Mouse (Mus musculus): ENCODE data around the gene Gm44503.

The Gm44503 gene

GRCm38 (mm10) chr9:72972984-72973383 lies 14.3 kb downstream of the Gm44503 start:
- in situ Hi-C loops (cut with MboI, MseI) = no loop called here

DNA sequence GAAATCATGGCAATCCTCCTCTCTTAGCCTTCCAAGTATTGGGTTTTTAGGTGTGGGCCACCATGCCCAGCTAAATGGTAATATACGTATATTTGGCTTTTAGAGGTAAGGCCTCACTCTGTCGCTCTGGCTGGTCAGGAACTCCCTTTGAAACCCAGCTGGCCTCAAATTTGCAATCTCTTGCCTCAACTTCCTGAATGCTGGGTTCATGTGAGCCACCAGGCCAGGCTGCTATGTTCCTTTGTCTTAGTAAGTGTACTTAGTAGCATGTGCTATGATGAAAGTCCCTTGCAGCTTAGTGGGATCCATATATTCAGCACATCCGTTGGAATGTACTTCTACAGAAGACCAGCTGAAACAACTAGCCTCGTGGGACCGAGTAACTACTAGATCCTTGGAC lies 16.1 kb downstream of the Gm44503 start:
- in situ Hi-C loops (cut with MboI, MseI) = no loop called here

DNA sequence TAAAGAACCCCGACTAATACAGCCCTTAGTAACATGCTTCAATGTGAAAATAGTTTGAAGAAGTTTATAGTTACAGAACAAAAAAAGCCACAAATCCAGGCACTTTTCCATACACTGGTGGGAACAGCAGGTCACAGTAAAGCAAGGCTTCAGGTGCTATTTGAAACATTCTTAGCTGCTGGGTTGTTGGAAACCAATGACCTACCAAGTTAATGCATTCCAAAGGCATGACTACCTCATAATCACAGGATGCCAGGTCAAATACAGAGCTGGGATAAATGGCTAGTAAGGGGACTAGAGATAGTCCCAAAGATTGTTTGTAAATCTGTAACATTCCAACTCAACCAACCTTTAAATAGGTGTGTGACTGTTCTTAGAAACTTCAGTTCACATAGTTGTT lies 16.6 kb downstream of the Gm44503 start:
- in situ Hi-C loops (cut with MboI, MseI) = no loop called here

- in situ Hi-C loops (cut with MboI, MseI) = no loop called here
Measured at GRCm38 (mm10) chr9:72983066-72983465, 24.4 kb downstream of the Gm44503 start.

DNA sequence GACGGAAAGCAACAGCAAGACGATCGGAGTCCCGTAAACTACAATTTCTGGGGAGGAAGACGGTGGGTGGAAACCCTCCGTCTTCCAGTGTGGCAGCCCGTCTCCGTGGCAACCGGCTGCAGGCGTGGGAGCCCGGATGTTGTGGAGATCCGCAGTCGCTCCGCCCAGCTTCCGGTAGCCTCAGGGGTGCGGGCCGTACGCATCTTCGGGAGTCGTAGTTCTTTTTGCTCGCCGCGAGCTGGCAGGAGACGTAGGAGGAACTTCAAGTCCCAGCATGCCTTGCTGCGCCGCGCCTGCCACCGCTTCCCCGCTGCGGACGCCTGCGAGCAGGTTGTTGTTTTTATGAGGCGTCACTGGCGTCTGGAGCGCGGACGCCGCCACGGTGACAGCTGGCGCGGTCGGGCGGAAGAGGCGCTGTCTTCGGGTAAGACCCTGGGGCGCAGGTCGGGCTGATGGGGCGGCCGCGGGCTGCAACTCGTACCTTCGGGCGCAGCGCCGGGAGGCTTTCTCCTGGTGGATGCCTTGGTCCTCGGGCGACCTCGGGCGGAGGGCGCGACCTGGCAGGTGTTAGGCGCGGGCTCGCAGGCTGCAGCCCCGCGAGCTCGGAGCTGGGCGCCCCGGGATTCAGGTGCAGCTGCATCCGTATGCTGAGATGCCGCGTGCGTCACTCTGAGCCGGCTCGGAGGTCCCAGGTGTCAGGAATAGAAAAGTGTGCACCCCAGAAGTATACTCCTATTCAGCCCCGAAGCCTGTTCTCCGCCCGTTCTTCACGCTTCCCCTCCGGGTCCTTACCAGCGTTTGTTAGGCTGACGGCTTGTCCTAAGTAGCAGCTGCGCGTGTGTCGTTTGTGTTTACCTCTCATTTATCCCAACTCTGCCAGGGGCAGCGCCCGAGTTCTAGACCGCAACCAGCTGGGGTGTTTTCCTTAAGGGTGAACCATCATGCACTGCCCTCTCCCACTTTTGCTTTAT lies 26.9 kb downstream of the Gm44503 start, which contains the start of the genes Ccpg1os and Ccpg1:
Ccpg1os (minus strand) TSS at position 133 of the 971 bp plus-strand sequence.
Ccpg1 (plus strand) TSS at position 180 of the 971 bp plus-strand sequence.
- in situ Hi-C loops (cut with MboI, MseI) = no loop called here

GRCm38 (mm10) chr9:72987703-72988102 lies 29.1 kb downstream of the Gm44503 start:
- in situ Hi-C loops (cut with MboI, MseI) = no loop called here

DNA sequence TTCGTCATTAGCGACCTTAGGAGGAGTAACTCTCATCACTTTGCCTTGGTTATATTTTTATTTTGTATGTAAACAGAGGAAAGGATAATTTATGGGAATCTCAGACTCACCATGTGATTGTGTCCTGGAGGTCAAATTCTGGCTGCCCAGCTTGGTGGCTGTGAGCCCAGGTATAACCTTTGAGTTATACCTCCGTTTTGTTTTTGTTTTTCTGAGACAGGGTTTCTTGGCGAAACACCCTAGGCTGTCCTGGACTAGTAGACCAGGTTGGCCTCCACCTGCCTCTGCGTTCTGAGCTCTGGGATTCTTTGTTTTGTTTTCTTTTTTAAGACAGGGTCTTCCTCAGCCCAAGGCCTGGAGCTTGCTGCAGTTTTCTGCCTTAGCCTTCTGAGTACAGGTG lies 30.1 kb downstream of the Gm44503 start:
- in situ Hi-C loops (cut with MboI, MseI) = no loop called here

DNA sequence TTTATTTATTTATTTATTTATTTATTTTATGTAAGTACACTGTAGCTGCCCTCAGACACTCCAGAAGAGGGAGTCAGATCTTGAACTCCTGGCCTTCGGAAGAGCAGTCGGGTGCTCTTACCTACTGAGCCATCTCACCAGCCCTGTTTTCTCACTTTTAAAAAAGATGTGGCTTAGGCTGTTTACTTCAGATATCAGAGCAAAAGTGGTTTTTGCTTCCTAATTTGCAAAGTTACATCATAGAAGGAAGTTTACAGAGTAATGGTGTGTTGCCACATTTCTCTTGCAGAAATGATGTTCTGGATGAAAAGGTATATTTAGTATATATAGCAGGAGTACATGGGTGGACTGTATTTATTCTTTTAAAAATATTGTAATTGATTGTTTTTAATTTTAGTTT lies 32.8 kb downstream of the Gm44503 start:
- in situ Hi-C loops (cut with MboI, MseI) = no loop called here

GRCm38 (mm10) chr9:72992576-72992975 lies 33.9 kb downstream of the Gm44503 start:
- in situ Hi-C loops (cut with MboI, MseI) = no loop called here

DNA sequence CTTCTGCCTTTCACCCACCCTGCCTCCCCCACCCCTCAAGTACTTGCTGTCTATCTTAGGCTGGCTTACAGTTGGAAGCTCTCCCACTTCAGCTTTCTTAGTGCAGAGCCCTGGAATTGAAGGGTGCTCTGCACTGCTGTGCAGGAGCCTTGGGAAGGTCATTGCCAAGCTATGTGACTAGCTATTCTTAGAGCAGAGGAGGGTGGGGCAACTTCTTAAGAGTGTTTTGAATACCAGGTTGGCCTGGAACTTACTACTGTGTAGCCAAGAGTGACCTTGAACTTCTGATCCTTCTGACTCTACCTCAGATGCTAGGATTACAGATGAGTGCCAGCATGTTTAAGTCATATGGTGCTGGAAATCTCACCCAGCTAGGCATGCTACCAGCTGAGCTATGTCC lies 37.5 kb downstream of the Gm44503 start:
- in situ Hi-C loops (cut with MboI, MseI) = no loop called here

GRCm38 (mm10) chr9:72996806-72997205 lies 38.2 kb downstream of the Gm44503 start:
- in situ Hi-C loops (cut with MboI, MseI) = no loop called here

- in situ Hi-C loops (cut with MboI, MseI) = loop anchor here (25.0 kb wide), 1 partner anchor 1188 kb away; no protein-coding TSS in a partner anchor
Measured at GRCm38 (mm10) chr9:73000487-73000886, 41.8 kb downstream of the Gm44503 start.

DNA sequence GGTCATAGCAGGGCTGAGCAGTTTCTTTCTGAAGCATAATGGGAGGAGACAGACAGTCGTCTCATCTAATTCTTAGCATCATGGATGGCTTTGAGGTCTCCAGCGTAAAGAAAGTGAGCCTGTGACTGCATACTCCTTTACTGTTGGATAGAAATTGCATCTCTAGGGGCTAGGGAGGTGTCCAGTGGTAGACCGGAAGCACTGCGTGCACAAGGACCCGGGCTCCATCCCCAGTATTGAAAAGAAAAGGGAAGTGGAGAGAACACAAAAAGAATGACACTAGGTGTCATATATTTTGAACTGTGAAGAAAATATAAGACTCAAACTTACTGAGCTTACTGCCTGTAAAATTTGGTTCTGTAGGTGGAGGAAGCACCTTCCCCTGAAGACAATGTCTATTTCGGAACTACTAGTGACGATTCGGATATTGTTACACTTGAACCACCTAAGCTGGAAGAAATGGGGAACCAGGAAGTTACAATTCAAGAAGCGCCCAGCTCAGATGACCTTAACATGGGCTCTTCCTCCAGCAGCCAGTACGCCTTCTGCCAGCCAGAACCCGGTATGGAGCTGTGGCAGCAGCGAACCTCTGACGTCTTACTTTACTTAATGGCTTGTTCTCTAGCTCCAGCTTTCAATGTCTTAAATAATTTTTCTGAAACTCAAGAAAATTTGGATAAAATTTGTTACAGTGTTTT lies 42.8 kb downstream of the Gm44503 start:
- in situ Hi-C loops (cut with MboI, MseI) = loop anchor here (25.0 kb wide), 1 partner anchor 1189 kb away; no protein-coding TSS in a partner anchor

- in situ Hi-C loops (cut with MboI, MseI) = loop anchor here (25.0 kb wide), 1 partner anchor 1190 kb away; no protein-coding TSS in a partner anchor
Measured at GRCm38 (mm10) chr9:73002177-73002576, 43.5 kb downstream of the Gm44503 start.

DNA sequence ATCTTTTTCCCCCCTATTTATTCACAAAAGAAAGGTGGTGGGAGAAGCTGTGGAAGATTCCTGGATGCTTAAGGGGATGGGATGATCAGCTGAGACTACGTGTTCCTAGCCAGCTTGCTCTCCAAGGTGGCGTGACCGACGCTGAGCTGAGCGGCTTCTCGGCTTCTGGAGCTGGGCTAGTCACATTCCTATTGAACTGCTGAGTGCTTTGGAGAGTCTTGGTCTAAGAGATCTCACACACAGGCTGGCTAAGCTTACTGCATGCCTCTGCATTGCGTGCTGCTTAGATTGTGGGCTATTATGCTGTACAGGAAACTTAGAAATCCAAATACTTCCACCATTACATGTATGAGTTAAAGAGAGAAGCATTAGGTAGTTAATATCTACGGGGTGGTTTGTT lies 45.4 kb downstream of the Gm44503 start:
- in situ Hi-C loops (cut with MboI, MseI) = loop anchor here (25.0 kb wide), 1 partner anchor 1192 kb away; no protein-coding TSS in a partner anchor

GRCm38 (mm10) chr9:73005106-73005505 lies 46.5 kb downstream of the Gm44503 start:
- in situ Hi-C loops (cut with MboI, MseI) = loop anchor here (25.0 kb wide), 1 partner anchor 1193 kb away; no protein-coding TSS in a partner anchor

- in situ Hi-C loops (cut with MboI, MseI) = loop anchor here (25.0 kb wide), 1 partner anchor 1194 kb away; no protein-coding TSS in a partner anchor
Measured at GRCm38 (mm10) chr9:73006175-73006574, 47.5 kb downstream of the Gm44503 start.

GRCm38 (mm10) chr9:73008384-73008783 lies 49.7 kb downstream of the Gm44503 start:
- in situ Hi-C loops (cut with MboI, MseI) = loop anchor here (25.0 kb wide), 1 partner anchor 1196 kb away; no protein-coding TSS in a partner anchor

- in situ Hi-C loops (cut with MboI, MseI) = loop anchor here (10.0 to 25.0 kb wide), 2 partner anchors 178 to 1200 kb away; no protein-coding TSS in a partner anchor
Measured at GRCm38 (mm10) chr9:73012629-73013028, 54.0 kb downstream of the Gm44503 start.

DNA sequence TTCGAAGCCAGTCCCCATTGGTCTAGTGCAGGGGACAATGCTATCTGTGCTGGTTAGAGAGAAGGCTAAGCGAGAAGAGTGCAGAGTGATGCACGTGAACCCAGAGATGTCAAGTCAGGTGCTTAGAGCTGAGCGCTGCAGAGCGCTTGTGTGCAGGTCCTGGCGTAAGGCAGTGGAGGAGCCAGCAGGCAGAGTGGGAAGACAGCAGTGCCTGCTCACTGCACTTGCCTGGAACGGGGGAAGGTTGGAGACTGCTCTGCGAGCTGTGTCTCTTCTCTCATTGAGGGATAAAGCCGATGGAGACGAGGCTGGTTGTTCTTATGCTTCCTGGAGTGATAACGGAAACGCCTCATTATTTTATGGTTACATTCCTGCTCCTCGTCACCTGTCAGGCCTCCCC lies 56.1 kb downstream of the Gm44503 start:
- in situ Hi-C loops (cut with MboI, MseI) = loop anchor here (10.0 to 25.0 kb wide), 2 partner anchors 180 to 1202 kb away; no protein-coding TSS in a partner anchor

DNA sequence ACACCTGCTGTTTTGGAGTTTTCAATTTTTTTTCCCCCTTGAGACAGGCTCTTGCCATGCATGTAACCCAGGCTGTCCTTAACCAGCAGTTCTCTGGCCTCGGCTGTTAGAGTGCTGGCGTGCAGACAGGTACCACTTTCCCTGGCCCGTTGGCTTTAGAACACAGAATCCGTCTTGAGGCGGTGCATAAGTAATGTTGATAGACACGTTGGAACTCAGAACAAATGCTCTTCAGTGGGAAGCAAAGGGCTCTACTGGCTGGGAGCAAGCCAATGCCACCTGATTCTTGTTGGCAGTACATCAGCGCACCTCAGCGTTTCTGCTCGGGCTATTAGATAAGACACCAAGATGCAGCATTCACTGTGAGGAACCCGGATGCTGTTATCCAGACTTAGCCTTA lies 61.2 kb downstream of the Gm44503 start:
- in situ Hi-C loops (cut with MboI, MseI) = loop anchor here (10.0 to 25.0 kb wide), 2 partner anchors 185 to 1208 kb away; no protein-coding TSS in a partner anchor
